Mouse (Mus musculus) adrenal gland, adult 2 months (tissue): ENCODE data around the gene Ghrhr. TPM values are rescaled to one million over a fixed set of nuclear protein-coding genes. Genes with fewer than 3 reads are reported as not detected.

Experiments
- DNase-seq: peaks from one replicate; pipeline ENCODE4 v3.0.0; 2021
- long read RNA-seq: library from polyadenylated mRNA; stranded (forward); transcript quantifications from one replicate; pipeline ENCODE4 v2.0.0, GENCODE M21; 2021
- polyA plus RNA-seq: library from polyadenylated mRNA; depleted of rRNA; stranded (reverse); fragments of >200 nt; gene quantifications from 2 replicates; pipeline ENCODE4 v1.2.3, GENCODE M21; 2012; rRNA removed
- total RNA-seq, 2 experiments: library from RNA; stranded (reverse); gene quantifications; 2 replicates each; pipeline ENCODE4 v1.2.3; 2021

The Ghrhr gene
- total RNA-seq, result not detected
- polyA plus RNA-seq, result not detected in 2 replicates
- long read RNA-seq, result 0 reads

- DNase-seq, result no peak
These were observed at the start of gene Ghrhr for GRCm38 (mm10) chr6:55376076-55376475. Ghrhr (plus strand) TSS chr6:55376295.

DNA sequence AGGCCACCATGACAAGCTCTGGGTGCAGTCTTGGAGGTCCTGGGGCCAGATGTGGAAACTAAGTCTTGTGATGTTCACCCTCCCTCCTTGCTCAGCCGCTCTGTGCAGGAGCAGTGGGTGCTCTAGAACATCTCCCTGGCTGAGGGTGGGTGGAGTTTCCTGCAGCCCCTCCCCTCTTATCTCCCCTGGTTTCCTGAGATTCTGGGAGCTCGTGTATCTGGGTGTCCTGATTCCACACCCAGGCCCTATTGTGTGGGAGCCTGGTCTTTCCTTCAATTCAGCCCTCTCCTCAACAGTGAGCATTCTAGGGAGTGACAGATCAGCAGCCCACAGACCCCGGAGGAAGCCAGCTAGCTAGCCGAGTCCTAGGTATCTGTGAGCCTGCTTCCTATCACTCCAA lies 49.8 kb upstream of the Ghrhr start:
- no peak for DNase-seq

DNA sequence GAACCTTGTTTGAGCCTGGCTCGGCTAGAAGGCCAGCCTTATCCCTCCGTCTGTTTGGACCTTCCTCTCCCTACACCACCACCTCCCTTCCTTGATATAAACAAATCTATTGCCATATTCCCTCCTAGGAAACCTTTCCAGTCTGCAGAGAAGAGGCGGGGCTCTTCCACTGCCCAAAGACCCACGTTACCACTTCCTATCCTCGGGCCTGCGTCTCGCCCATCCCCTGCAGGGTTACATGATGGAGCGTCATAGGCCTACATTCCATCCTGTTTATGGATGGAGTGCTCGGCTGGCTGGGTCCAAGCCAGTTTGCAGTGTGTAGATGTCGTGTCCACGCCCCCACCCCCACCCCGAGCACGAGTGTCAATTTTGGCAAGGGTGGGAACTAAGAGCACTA lies 48.8 kb upstream of the Ghrhr start:
- no peak for DNase-seq

DNA sequence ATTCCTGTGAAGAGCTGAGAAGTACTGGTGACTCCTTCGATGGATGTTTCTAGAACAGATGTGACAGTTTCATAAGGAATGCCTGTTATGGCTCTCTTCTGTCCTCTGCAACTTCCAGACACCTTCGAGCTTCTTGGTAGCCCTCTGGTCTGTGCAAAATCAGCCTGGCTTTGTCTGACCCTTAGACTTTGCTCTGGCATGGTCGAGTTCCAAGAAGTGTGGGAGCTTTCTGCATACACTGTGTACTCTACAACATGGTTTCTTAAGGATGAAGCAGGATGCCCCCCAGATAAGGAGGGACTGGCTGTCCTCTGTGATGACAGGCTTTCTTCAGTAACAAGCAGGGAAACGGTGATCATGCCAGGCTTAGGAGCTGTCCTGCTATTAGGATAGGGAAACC lies 47.9 kb upstream of the Ghrhr start:
- DNase-seq, result no peak

GRCm38 (mm10) chr6:55331315-55331714 lies 44.8 kb upstream of the Ghrhr start:
- no peak for DNase-seq

DNA sequence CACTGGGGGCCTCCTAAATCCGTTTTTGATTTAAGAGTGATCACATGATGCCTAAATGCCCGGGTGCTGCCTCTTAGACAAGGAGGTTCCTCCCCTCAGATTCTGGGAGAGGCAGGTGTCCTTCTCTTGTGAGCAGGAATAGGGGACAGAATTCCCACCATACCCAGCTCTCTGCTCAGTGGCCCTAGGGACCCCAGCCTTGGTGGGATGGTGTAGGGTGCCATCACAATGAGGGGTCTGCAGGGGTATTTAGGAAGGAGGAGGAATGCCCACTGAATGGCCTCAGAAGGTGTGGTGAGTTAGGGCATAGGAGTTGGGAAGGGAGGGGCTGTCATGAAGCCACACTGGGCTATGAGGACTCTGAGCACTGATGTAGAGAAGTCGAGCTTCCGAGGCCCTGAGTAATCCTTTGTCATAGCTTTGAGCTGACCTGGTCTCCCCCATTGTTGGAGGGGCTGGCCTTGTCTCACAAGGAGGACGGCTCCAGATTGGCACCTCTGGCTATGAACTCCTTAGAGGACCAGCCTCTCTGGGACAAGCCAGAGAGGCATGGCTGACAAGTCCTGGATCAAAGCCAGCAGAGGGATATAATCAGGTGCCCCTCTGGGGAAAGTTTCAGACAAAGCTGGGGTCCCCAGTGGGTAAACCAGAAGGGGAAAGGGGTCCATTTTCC lies 43.9 kb upstream of the Ghrhr start:
- no peak for DNase-seq

GRCm38 (mm10) chr6:55332773-55333109 lies 43.4 kb upstream of the Ghrhr start:
- DNase-seq, result no peak

DNA sequence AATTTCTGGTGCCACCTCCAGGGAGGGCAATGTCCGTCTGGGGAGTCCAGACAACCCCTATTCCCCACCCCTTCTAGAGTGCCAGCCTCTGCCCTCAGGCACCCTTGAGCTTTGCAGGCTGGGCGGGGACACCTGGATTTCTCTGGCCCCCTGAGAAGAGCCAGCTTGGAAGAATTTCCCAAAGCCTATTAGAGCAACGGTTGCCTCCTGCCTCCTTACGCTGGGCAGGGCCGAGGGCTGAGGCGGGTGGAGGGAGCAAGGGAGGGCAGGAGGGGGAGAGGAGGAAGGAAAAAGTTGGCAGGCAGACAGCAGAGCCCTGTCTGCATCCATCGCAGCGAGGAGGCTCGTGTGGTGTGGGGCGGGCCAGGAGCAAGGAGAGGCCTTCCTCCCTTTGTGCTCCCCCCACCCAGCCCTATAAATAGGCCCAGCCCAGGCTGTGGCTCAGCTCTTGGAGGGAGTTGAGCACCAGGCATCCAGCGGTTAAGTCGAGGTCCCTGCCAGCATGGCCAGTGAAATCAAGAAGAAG lies 40.0 kb upstream of the Ghrhr start, which contains the start of gene Aqp1:
Gene Aqp1, plus strand, starts transcription at position 444 of the 526 bp plus-strand sequence.
- peak; percentile 18 for DNase-seq

DNA sequence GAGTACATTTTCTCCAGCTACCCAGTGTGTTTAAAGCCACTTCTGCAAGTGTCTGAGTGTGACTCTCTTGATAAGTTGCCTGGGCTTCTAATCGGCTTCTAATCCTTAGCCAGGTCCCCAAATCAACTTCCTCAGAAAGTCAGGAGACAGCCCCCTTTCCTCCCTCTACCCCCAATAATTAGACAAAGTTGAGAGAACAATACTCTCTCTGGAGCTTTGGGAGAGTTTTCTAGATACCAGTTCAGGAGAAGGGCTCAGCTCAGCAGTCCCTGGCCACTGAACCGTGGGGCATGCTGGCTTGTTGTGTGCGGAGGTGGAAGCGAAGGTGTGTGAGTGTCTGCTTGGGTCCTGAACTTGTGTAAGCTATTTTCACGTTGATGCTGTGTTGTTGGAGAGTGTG lies 38.9 kb upstream of the Ghrhr start:
- no peak for DNase-seq

DNA sequence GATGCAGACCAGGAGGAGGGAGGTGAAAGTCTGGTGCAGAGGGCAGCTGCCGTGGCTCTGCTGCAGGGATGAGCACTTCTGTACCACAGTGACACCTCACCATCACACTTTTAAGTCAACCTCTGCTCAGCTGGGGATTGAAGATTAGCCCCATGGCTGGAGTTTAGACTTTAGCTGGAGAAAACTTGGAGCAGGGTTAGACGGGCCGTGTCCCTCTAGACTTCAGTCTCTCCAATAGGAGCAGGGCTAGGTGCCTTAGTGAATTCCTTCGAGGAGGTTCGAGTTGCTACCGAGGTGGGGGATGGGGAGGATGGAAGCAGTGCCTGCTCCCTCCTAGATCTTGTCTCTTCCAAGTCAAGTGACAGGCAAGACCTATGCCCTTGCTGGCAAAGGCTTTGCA lies 38.0 kb upstream of the Ghrhr start:
- DNase-seq, result no peak

GRCm38 (mm10) chr6:55338934-55339825 lies 36.9 kb upstream of the Ghrhr start:
- no peak for DNase-seq

DNA sequence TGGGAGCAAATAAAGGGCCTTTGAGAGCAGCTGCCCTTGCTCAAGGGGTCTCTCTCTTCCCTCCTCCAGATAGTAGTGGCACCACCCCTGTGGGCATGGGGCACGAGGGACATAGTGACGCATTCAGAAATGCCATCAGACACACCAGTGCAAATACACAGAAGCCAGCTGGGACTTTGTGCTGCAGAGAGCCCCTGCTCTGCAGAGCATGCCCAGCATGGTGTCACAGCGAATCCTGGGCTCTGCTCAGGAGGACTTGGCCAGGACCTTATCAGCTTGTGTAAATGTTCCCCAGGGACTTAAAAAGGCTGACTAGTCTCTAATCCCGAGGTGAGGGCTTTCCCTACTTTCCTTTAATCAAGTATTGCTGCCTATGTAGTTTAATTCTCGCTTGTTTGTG lies 34.4 kb upstream of the Ghrhr start:
- no peak for DNase-seq

DNA sequence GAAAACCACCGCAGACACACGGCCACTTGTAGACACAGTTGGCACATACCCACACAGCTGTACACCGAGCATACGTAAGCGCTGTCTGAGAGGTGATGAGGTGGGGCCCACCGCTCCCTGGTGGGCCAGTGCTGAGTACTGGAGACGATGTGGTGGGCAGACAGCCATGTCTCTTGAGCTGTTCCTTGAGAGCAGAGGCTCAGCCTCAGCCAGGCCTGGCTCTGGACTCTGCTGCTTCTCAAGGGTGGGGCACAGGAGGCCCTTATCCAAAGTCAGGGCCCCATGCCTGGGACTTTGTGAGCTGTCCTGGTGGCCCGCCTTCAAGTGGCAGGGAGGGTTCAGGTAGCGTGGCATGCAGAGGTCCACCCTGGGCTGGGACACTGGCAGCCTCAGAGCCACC lies 33.8 kb upstream of the Ghrhr start:
- no peak for DNase-seq

GRCm38 (mm10) chr6:55343446-55343845 lies 32.6 kb upstream of the Ghrhr start:
- no peak for DNase-seq

DNA sequence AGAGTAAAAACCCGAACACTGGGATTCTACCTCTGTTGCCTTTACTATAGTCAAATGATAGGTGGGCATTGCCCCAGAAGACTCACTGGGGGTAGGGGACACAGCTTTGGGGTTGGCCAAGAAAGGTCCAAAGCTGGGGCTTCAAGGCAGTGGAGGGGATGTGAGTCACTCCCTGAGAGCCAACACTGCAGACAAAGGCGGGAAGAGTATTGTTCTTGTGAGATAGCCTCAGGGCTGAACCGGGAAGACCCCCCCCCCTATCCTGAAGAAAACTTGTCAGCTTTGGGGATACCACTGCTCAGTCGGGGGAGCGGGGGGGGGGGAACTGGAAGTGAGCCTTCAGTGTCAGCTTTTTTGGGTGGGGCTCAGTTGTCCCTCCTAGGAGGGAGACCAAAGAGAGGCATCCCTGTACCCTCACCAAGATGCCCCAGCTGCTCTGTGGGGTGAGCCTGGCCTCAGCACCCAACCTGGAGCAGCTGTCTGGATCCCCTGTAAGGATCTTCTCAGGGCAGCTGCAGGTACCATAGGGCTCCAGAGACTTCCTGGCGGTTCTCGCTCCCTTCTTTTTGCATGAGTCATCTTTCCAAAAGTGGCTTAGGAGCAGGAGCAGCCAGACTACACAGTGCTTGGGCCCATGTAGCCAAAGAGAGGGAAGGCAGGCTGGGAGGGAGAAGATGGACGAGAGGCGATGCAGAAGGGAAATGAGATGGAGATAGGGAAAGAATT lies 31.6 kb upstream of the Ghrhr start:
- DNase-seq, result no peak

DNA sequence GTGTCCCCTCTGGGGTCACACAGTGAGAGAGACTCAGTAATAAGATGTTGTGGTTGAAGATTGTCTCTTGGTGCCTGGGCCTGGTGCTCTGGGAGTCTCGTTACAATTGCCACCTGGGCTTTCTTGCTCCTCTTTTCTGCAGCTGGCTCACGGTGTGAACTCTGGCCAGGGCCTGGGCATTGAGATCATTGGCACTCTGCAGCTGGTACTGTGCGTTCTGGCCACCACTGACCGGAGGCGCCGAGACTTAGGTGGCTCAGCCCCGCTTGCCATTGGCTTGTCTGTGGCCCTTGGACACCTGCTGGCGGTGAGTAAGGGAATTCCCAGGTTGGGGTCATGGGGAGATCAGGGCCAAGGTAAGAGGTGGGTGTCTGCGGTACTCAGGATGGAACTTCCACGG lies 30.8 kb upstream of the Ghrhr start:
- no peak for DNase-seq

- no peak for DNase-seq
These were observed 29.6 kb upstream of the Ghrhr start for GRCm38 (mm10) chr6:55346491-55346890.

- no peak for DNase-seq
These were observed 28.2 kb upstream of the Ghrhr start for GRCm38 (mm10) chr6:55347711-55348571.

- no peak for DNase-seq
These were observed 26.9 kb upstream of the Ghrhr start for GRCm38 (mm10) chr6:55349231-55349630.

DNA sequence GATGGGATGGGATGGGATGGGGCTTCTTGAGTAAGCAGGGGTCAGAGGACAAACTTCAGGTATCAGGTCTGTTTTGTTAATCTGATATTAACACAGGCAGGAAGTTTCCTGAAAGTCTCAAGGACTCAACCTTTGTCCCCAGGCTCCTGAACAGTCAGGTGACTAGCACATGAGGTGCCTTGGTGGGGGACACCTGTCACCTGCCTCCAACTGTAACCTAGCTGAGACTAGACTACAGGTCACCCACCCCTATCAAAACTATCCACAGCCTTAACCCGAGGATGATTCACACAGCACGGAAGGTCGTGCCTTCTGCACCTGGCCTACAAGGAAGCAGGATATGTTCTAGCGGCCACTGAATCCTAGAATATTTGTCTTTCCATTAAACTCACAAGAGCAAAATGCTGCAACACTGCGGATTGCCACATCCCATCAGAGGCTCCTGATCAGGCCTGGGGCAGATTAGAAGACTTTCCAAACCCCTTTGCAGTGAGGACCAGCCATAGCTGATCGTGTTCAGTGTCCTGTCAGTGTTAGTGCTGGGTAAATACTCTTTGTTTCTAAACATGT lies 25.6 kb upstream of the Ghrhr start:
- DNase-seq, result no peak

DNA sequence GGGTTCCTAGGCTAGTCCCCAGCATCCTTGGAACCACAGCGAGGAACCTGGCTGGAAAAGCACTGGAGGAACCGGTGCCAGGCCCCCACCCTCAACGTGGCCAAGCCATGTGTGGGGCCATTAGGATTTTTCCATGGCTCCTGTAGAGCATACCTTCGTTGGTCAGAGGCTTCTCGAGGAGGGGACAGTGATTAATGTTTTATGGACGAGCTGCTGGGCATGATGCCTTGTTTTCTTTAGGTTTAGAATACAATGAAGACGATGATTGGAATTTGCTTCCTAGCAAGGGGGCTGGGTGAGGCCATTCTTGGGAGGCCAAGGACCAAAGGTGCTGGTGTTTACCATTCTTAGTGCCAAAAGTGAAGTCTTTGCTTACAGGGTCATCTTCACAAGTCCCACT lies 24.4 kb upstream of the Ghrhr start:
- no peak for DNase-seq
